Mouse (Mus musculus) forebrain, postnatal 0 days (tissue): ENCODE data around the gene Srsf5. TPM values are rescaled to one million over a fixed set of nuclear protein-coding genes. Genes with fewer than 3 reads are reported as not detected.

Source experiments
- ATAC-seq: fragments of 200-750 bp; cut with Nextera tagmentation; 2 replicates; pipeline ENCODE4 v1.8.0; 2017; ENCODE audit warnings: mild to moderate bottlenecking, moderate library complexity
- DNase-seq: peaks from one replicate; pipeline ENCODE4 v3.0.0-alpha.2; 2015
- H3K27ac ChIP-seq: fragments of 300-500 bp; sonication (generic); 2 replicates; pipeline ENCODE4 v1.5.1; 2014; ENCODE audit warnings: low read depth, mild to moderate bottlenecking, antibody characterized with exemption, low read length, moderate library complexity, mixed read lengths
- H3K27me3 ChIP-seq: fragments of 300-500 bp; sonication (generic); 2 replicates; pipeline ENCODE4 v1.6.1; 2014; ENCODE audit warnings: mild to moderate bottlenecking, low read length, mixed read lengths; ENCODE audit not compliant: insufficient read depth
- H3K36me3 ChIP-seq: fragments of 300-500 bp; sonication (generic); 2 replicates; pipeline ENCODE4 v1.6.1; 2014; ENCODE audit warnings: mild to moderate bottlenecking, moderate library complexity; ENCODE audit not compliant: insufficient read depth
- H3K4me1 ChIP-seq: fragments of 300-500 bp; sonication (generic); 2 replicates; pipeline ENCODE4 v1.6.1; 2014; ENCODE audit warnings: antibody characterized with exemption; ENCODE audit not compliant: insufficient read depth
- H3K4me2 ChIP-seq: fragments of 300-500 bp; sonication (generic); 2 replicates; pipeline ENCODE4 v1.6.1; 2014; ENCODE audit warnings: low read depth, mild to moderate bottlenecking, moderate library complexity
- H3K4me3 ChIP-seq: fragments of 300-500 bp; sonication (generic); 2 replicates; pipeline ENCODE4 v1.5.1; 2014; ENCODE audit warnings: low read depth, low read length, mixed read lengths
- H3K9ac ChIP-seq: fragments of 300-500 bp; sonication (generic); 2 replicates; pipeline ENCODE4 v1.6.1; 2014; ENCODE audit warnings: mild to moderate bottlenecking
- H3K9me3 ChIP-seq: fragments of 300-500 bp; sonication (generic); 2 replicates; pipeline ENCODE4 v1.6.1; 2016; ENCODE audit warnings: low read length
- CTCF ChIP-seq: sonication (generic); IDR thresholded peaks from 2 replicates; pipeline ENCODE4 v1.5.1; 2016; ENCODE audit warnings: antibody characterized with exemption, control low read depth, low read depth
- WGBS: fragments of 180-500 bp; shearing (Covaris S2); extraction: QIAGEN DNeasy Blood & Tissue Kit; methylation state at CpG from one replicate; pipeline ENCODE4 v1.1.7; 2014; 5-methylcytosine and 5-hydroxymethylcytosine counted together
- polyA plus RNA-seq: library from polyadenylated mRNA; unstranded; fragments of >200 nt; fragmentation: Nextera tagmentation; extraction: Ambion mirVana; gene quantifications from 2 replicates; pipeline ENCODE4 v1.2.1, GENCODE M21; 2015
- total RNA-seq: library from RNA; depleted of rRNA; stranded (reverse); fragments of >200 nt; gene quantifications from 2 replicates; pipeline ENCODE4 v1.2.3, GENCODE M21; 2014

The Srsf5 gene
- total and polyA plus RNA-seq, 2 experiments from 2014 or later: 488 to 529 TPM

DNA sequence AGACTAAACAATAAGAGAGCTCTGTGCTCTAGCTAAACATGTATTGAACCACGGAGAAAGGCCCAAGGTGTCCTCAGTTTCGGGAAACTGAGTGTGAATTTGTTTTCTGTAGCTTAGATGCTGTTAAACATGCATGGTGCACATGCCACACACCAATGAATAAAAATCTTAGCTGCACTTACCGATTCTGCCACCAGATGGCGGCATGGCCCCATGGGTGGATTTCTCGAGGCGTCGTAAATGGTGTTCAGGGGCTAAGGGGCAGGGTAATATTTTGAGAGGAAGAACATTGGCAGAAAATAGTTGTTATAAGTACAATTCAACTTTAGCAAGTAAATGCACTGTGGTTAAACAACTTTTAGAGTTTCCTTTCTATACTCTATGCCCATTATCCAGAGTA lies 37.0 kb downstream of the Srsf5 start:
- Histone ChIP-seq H3K9me3 (no peaks in the 10 kb centered on the region), H3K36me3 (no peaks in the 10 kb centered on the region), H3K4me1 (no peaks in the 10 kb centered on the region), H3K27me3 (no peaks in the 10 kb centered on the region), H3K27ac (no peak overlapping the region), H3K9ac (no peak overlapping the region), H3K4me2 (no peak overlapping the region), H3K4me3 (no peak overlapping the region)
- DNase-seq (peak; percentile 90), ATAC-seq (0 out of 2 replicates have a peak, but pooled peaks have one; percentile 51)
- under 1% methylated on average over 7 of the region's 7 CpGs for WGBS
- TF ChIP-seq CTCF: peak; percentile 99

DNA sequence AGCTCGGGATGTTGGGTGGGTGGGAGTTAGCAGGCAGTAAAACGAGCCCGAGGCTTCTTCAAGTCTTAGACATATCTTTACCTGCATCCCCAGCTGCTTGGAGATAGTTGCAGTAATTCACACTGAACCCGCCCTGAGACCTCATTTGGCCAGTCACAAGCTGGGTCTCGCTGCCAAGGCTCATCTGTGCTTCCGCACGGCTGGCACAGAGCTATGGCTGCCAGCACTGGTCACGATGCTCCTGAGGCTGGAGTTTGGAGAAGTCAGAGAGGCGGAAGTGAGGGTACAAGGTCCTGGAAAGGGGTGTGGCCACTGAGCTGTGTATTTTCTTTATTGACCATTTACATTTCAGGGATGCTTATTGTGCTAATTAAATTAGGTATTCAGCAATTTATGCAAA lies 38.4 kb downstream of the Srsf5 start:
- DNase-seq: no peak

DNA sequence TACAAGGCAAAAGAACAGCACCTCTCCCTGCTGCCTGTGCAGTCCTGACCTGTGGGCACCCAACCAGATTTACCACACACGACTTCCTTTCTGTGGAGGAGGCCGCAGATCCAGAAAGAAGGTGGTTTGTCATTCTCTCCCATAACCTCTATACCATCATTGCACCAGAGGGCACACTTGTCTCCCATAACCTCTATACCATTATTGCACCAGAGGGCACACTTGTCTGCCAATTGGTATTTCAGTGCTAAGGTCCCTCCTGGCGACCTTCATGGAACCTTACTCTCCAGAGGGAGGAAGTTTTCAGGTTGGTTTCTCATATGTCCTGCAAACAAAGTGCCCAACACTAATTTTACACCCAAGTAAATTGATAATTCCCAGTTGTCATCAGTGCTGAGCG lies 41.3 kb downstream of the Srsf5 start:
- no peaks in the 10 kb centered on the region for H3K4me1 ChIP-seq
- H3K27me3 ChIP-seq: no peaks in the 10 kb centered on the region
- H3K36me3 ChIP-seq: no peaks in the 10 kb centered on the region
- no peak overlapping the region for H3K27ac ChIP-seq
- no peaks in the 10 kb centered on the region for H3K9me3 ChIP-seq
- peak; percentile 37; the same call in 1 of the 2 replicates for TF ChIP-seq CTCF
- ATAC-seq: no peak
- no peak overlapping the region for H3K9ac ChIP-seq
- WGBS: 84% methylated on average over 4 of the region's 4 CpGs
- no peak for DNase-seq
- no peak overlapping the region for H3K4me2 ChIP-seq
- no peak overlapping the region for H3K4me3 ChIP-seq

More for the DNA sequence above, 38.4 kb downstream of the Srsf5 start:
- Histone ChIP-seq H3K27me3 (no peaks in the 10 kb centered on the region), H3K36me3 (no peaks in the 10 kb centered on the region), H3K4me1 (no peaks in the 10 kb centered on the region), H3K4me3 (no peak overlapping the region), H3K9me3 (no peaks in the 10 kb centered on the region), H3K9ac (no peak overlapping the region), H3K4me2 (no peak overlapping the region), H3K27ac (no peak overlapping the region)
- ATAC-seq: no peak
- WGBS: 58% methylated on average over 9 of the region's 9 CpGs
- no peak for TF ChIP-seq CTCF

DNA sequence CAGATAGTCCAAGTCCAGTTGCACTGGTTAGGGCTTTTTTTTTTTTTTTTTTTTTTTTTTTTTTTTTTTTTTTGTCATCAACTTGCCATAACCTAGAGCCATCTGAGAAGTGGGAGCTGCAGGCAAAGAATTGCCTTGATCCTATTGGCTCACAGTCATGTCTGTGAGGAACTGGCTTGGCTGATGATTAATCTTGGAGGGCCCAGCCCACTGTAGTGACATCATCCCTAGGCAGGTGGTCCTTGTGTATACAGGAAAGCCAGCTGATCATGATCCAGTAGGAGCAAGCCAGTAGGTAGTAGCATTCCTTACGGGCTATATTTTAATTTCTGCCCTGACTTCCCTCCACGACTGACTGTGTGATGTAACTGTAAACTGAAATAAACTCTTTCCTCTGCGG lies 43.0 kb downstream of the Srsf5 start:
- TF ChIP-seq CTCF: no peak
- WGBS: 89% methylated on average over 3 of the region's 3 CpGs
- Histone ChIP-seq H3K4me3 (no peak overlapping the region), H3K9me3 (no peaks in the 10 kb centered on the region), H3K27me3 (no peaks in the 10 kb centered on the region), H3K4me2 (no peak overlapping the region), H3K9ac (no peak overlapping the region), H3K36me3 (no peaks in the 10 kb centered on the region), H3K27ac (no peak overlapping the region), H3K4me1 (no peaks in the 10 kb centered on the region)
- ATAC-seq: no peak
- no peak for DNase-seq

DNA sequence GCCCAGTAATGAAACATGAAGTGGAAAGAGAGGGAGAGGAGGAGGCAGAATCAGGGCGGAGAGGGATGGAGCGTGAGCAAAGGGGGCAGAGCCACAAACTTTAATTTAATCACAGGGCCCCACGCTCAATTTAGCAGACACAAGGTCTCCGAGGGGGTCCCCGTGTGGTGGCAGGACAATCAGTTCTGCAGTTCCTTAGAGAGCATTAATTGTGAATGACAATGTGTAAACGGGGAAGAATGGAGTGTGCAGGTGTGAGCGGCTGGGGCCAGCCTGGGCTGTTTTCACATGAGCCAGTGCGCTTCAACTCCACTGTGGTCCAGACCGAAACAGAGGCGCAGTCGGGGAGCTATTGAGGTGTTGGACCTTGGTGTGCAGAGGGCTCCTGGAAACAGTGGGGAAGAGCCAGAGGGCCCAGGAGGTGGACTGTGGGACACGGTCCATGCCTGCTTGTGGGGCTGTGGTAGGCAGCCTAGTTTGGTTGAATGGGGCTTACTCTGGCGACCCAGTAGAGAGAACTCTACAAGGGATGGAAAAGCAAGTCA lies 45.7 kb downstream of the Srsf5 start:
- Histone ChIP-seq H3K9ac (no peak overlapping the region), H3K4me3 (no peak overlapping the region), H3K27ac (no peak overlapping the region), H3K27me3 (no peaks in the 10 kb centered on the region), H3K4me1 (no peaks in the 10 kb centered on the region), H3K4me2 (no peak overlapping the region), H3K36me3 (no peaks in the 10 kb centered on the region), H3K9me3 (peaks cover 3% of the 10 kb centered on the region; the same call in 1 of the 2 replicates)
- ATAC-seq (no peak), DNase-seq (no peak)
- no peak for TF ChIP-seq CTCF
- WGBS: 31% methylated on average over 13 of the region's 13 CpGs

DNA sequence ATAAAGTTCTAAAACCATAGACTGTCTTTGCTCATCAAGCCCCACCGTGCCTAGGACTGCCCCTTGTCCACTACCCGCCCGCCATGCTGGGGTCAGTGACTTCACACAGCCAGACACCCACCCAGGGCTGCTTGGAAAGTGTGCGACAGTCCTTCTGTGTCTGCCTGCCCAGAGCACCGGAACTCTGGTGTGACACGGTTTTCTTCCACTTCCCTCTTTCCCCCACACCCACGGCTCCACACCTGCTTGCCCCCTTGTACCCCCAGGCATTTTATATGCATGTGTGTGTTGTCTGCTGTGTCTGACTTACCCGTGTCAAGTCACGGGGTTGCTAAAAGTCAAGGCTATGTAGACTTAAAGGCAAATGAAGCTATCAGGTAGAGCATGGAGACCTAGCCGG lies 46.5 kb downstream of the Srsf5 start:
- TF ChIP-seq CTCF: no peak
- DNase-seq (no peak), ATAC-seq (no peak)
- no peak overlapping the region for H3K27ac ChIP-seq
- 84% methylated on average over 10 of the region's 10 CpGs for WGBS
- H3K27me3 ChIP-seq: no peaks in the 10 kb centered on the region
- no peaks in the 10 kb centered on the region for H3K4me1 ChIP-seq
- H3K36me3 ChIP-seq: no peaks in the 10 kb centered on the region
- H3K9ac ChIP-seq: no peak overlapping the region
- H3K4me3 ChIP-seq: no peak overlapping the region
- no peak overlapping the region for H3K4me2 ChIP-seq
- peaks cover 4% of the 10 kb centered on the region; the same call in 1 of the 2 replicates for H3K9me3 ChIP-seq

DNA sequence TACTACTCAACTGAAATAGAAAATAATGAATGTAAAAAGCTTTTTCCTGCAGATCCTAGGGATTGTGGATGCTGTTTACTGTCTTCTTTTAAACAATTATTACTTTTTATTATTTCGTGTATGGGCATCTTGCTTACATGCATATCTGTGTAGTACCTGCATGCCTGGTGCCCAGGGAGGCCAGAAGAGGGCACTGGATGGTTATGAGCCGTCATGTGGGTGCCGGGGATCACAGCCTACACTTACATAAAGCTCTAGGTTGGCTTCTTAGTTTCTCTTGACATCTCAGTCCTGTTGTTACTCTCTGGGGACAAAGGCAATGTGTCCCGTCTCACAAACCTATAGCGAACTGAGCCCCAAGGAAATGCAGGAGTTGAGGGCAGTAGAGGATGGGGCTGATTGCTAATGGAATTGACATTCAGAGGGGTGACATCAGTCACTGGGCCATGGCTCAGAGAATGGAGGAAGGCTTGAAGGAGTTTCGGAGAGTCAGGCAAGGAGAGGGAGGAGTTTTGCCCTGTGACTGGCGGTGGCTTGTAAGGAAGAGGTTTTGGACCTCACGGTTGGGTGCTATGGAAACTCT lies 47.3 kb downstream of the Srsf5 start:
- TF ChIP-seq CTCF: peak; percentile 37
- Histone ChIP-seq H3K4me2 (no peak overlapping the region), H3K4me1 (no peaks in the 10 kb centered on the region), H3K27ac (no peak overlapping the region), H3K27me3 (no peaks in the 10 kb centered on the region), H3K4me3 (no peak overlapping the region), H3K9ac (no peak overlapping the region), H3K9me3 (peaks cover 4% of the 10 kb centered on the region; the same call in 1 of the 2 replicates), H3K36me3 (no peaks in the 10 kb centered on the region)
- ATAC-seq (no peak), DNase-seq (no peak)
- 79% methylated on average over 8 of the region's 8 CpGs for WGBS
